Mouse (Mus musculus) layer of hippocampus, adult 2 months (tissue): ENCODE measurements around the gene Tnfrsf19. TPM values are rescaled to one million over a fixed set of nuclear protein-coding genes. Genes with fewer than 3 reads are reported as not detected.

Experiments
- DNase-seq, 2 experiments: peaks; one replicate each; pipeline ENCODE4 v3.0.0; 2022; ENCODE audit warnings: low spot score in 2 of 2
- H3K27ac ChIP-seq: fragments of 200-600 bp; 2 replicates; pipeline ENCODE4 v1.8.1; 2022
- H3K4me3 ChIP-seq: fragments of 200-600 bp; 2 replicates; pipeline ENCODE4 v1.8.1; 2022; ENCODE audit warnings: mild to moderate bottlenecking
- CTCF ChIP-seq: fragments of 200-600 bp; conservative IDR thresholded peaks from 2 replicates; pipeline ENCODE4 v1.8.1; 2022; ENCODE audit warnings: antibody characterized with exemption, mild to moderate bottlenecking, moderate library complexity
- total RNA-seq, 2 experiments: library from RNA; stranded (reverse); gene quantifications; 2 replicates each; pipeline ENCODE4 v1.2.3; 2021

Gene Tnfrsf19
- total RNA-seq, 2 experiments from 2014 or later: 49.0 to 50.0 TPM

GRCm38 (mm10) chr14:61011621-61012174, 34.6 kb downstream of the Tnfrsf19 start:
- no peak for TF ChIP-seq CTCF

GRCm38 (mm10) chr14:61005127-61005837, 41.0 kb downstream of the Tnfrsf19 start:
- no peak for DNase-seq
- TF ChIP-seq CTCF: no peak
- no peak overlapping the region for H3K4me3 ChIP-seq
- H3K27ac ChIP-seq: 0 out of 2 replicates have a peak overlapping the region, but pooled peaks have one; percentile 32

More at GRCm38 (mm10) chr14:61011621-61012174, 34.6 kb downstream of the Tnfrsf19 start:
- H3K4me3 ChIP-seq: no peak overlapping the region
- peak overlapping the region; percentile 52 for H3K27ac ChIP-seq
- no peak for DNase-seq

- no peak for TF ChIP-seq CTCF
- no peak overlapping the region for H3K27ac ChIP-seq
- DNase-seq: peak in 1 of 2 experiments; percentile 52
- no peak overlapping the region for H3K4me3 ChIP-seq
These were observed 42.6 kb downstream of the Tnfrsf19 start for GRCm38 (mm10) chr14:61003676-61004075.

DNA sequence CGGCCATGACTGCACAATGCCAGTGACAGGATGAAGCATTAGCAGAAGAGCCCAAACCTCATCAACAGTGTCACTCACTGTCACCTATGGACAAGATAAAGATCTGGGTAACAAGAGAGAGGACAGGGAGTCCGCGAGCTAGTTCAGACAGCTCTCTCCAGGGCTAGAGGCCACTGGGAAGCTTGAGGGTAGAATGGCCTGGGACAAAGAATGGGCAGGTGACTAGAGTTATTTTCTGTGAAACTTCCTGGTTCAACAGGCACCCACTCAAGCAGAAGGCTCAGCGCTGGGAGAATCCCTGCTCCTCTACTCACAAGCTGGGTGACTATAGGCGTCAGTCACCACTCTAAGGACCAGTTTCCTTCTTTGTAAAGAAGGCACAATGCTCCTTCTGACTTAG, 46.2 kb downstream of the Tnfrsf19 start:
- DNase-seq: no peak
- no peak for TF ChIP-seq CTCF
- Histone ChIP-seq H3K27ac (no peak overlapping the region), H3K4me3 (no peak overlapping the region)

GRCm38 (mm10) chr14:60996556-60996955, 49.7 kb downstream of the Tnfrsf19 start:
- DNase-seq: no peak
- no peak for TF ChIP-seq CTCF
- Histone ChIP-seq H3K27ac (peak overlapping the region; percentile 18; the same call in 1 of the 2 replicates), H3K4me3 (no peak overlapping the region)

GRCm38 (mm10) chr14:60993506-60993905, 52.8 kb downstream of the Tnfrsf19 start:
- no peak for TF ChIP-seq CTCF

DNA sequence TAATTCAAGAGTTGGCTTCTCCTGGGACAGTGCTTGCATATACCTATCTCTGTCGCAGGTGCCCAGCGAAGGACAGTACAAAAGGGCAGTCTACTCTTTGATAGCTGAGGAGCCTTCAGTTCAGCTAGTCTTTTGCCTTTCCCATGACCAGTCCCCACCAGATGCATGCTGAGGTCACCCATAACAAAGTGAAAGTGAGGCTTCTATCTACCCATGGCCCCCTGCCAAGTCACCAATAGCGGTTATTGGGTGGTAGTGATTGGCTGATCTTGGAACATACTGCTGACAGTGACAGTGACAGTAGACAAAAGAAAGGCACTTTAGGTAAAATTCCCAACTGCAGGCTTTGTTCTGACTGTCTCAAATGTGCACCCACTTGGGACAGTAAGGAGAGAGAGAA, 53.2 kb downstream of the Tnfrsf19 start:
- no peak for DNase-seq
- TF ChIP-seq CTCF: no peak
- Histone ChIP-seq H3K4me3 (no peak overlapping the region), H3K27ac (no peak overlapping the region)

More at GRCm38 (mm10) chr14:60993506-60993905, 52.8 kb downstream of the Tnfrsf19 start:
- no peak overlapping the region for H3K27ac ChIP-seq
- no peak for DNase-seq
- H3K4me3 ChIP-seq: no peak overlapping the region

- no peak overlapping the region for H3K4me3 ChIP-seq
- no peak for TF ChIP-seq CTCF
- no peak for DNase-seq
- no peak overlapping the region for H3K27ac ChIP-seq
These were observed 54.1 kb downstream of the Tnfrsf19 start for GRCm38 (mm10) chr14:60992144-60992543.

DNA sequence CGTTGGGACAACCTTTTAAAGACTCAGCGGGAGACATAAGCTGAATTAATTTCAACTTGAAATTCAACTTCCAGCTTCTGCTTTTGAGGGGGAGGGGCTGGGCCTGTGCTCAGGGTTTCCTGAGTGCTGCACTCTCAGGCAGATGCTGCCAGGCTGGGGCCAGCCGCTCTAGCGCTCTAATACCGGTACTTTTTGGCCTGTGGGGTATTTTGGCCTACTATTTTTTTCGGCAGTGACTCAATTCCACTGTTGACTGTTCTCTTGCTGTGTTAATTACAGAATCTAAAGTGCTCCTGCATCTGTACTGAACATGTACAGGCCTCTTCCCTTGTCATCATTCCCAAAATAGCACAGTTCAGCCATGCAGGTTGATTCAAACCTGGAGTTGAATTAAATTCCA, 58.1 kb downstream of the Tnfrsf19 start:
- no peak overlapping the region for H3K4me3 ChIP-seq
- H3K27ac ChIP-seq: peak overlapping the region; percentile 68
- no peak for TF ChIP-seq CTCF
- no peak for DNase-seq

DNA sequence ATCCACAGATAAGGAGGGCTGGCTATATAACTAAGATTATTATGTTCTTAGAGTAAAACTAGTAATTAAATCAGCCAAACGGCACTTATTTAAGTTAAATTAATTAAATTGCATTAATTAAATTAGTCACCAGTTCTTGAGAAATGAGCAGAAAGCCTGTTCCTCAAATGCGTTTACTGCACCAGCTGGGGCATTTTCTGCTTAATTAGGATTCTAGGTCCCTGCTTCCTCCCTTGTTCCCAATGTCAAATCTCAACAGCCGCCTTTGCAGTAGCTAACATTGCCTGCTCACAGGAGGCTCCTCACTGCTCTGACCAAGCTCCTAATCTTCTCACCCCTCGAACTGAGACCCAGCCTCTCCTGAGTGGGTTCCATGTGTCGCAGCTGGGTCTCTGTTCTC, 59.4 kb downstream of the Tnfrsf19 start:
- TF ChIP-seq CTCF: no peak
- Histone ChIP-seq H3K27ac (peak overlapping the region; percentile 49; the same call in 1 of the 2 replicates), H3K4me3 (no peak overlapping the region)
- DNase-seq: no peak

- H3K4me3 ChIP-seq: no peak overlapping the region
- H3K27ac ChIP-seq: peak overlapping the region; percentile 58
- no peak for TF ChIP-seq CTCF
- no peak for DNase-seq
These were observed 61.2 kb downstream of the Tnfrsf19 start for GRCm38 (mm10) chr14:60985077-60985476.

- DNase-seq: no peak
- Histone ChIP-seq H3K27ac (peak overlapping the region; percentile 58), H3K4me3 (no peak overlapping the region)
- TF ChIP-seq CTCF: no peak
These were observed 62.0 kb downstream of the Tnfrsf19 start for GRCm38 (mm10) chr14:60984266-60984665.

- no peak overlapping the region for H3K27ac ChIP-seq
- no peak for DNase-seq
- no peak overlapping the region for H3K4me3 ChIP-seq
- TF ChIP-seq CTCF: no peak
These were observed 64.2 kb downstream of the Tnfrsf19 start for GRCm38 (mm10) chr14:60982126-60982525.
